Mouse (Mus musculus) kidney, adult 10 weeks (tissue): ENCODE measurements around the gene Gm20843. TPM values are rescaled to one million over a fixed set of nuclear protein-coding genes. Genes with fewer than 3 reads are reported as not detected.

Source experiments
- polyA plus RNA-seq: library from polyadenylated mRNA; stranded (reverse); fragments of 350-450 nt; fragmentation: Illumina TruSeq; extraction: RNeasy Lipid Tissue Mini Kit (QIAGEN cat#74804); gene quantifications from one replicate; pipeline ENCODE4 v1.2.3, GENCODE M21; 2014; ENCODE audit warnings: low read depth, low replicate concordance

The Gm20843 gene
- not detected for polyA plus RNA-seq

GRCm38 (mm10) chrY:72247018-72247417, at the start of gene Gm20843:
Gm20843 (minus strand) TSS chrY:72247118.

